Mouse (Mus musculus) adrenal gland, adult (tissue): ENCODE data around the gene Ell2.

ENCODE experiments used
- DNase-seq, 2 experiments: peaks; one replicate each; pipeline ENCODE4 v3.0.0; 2022 to 2023; ENCODE audit warnings: low spot score in 1 of 2; ENCODE audit not compliant: inconsistent age in 2 of 2

The Ell2 gene

GRCm38 (mm10) chr13:75765742-75766141 lies 59.2 kb downstream of the Ell2 start:
- no peak for DNase-seq

DNA sequence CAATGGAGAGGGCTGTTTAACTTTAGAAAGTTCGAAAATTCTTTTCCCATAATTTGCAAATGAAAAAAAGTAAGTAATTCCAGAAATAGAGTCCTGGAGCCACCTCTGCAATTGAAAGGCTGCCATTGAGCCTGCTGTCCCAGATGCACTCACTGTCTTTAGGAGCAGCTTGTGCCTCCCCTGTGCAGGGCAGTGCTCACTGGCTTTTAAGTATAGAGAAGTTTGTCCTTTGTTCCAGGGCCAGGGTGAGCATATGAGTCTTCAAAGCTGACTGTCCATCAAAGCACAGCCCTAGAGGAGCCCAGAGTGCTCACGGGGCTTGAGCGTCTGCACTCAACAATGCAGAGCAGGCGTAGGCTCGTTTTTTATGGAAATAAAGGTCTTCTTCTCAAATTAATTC lies 59.7 kb downstream of the Ell2 start:
- no peak for DNase-seq

DNA sequence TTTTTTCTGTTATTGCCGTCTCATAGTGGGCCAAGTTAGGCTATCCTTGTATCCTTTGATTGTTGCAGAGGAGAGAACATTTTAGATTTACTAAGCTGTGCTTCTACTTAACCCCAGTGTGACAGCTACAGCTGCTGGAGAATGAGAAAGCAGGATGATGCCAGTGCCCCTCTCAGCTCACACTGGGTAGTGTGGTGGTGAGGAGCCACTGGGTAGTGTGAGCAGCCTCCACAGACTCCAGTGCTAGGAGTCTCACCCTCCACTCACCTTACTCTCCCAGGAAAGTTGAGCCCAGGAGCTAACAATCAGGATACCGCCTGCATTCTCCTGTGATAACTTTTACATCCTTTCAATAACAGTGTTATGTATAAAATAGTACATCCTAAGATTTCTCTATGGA lies 60.4 kb downstream of the Ell2 start:
- DNase-seq, result no peak

DNA sequence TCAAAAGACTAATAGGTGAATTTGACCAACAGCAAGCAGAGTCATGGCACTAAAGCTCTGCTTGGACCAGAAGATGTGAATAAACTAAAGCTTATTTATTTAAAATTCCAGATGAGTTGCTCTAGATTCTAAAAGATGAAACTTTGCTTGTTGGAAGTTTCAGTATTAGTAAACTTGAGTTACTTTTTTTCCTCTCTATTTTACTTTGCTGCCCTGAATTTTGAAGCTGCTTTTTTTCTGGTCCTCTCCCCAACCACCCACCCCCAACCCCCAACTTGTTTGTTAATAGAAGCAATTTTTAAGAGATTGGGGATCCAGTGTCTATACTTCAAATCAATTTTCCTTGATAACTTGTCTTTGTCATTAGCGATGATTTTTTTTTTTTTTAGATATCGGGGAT lies 64.2 kb downstream of the Ell2 start:
- no peak for DNase-seq

DNA sequence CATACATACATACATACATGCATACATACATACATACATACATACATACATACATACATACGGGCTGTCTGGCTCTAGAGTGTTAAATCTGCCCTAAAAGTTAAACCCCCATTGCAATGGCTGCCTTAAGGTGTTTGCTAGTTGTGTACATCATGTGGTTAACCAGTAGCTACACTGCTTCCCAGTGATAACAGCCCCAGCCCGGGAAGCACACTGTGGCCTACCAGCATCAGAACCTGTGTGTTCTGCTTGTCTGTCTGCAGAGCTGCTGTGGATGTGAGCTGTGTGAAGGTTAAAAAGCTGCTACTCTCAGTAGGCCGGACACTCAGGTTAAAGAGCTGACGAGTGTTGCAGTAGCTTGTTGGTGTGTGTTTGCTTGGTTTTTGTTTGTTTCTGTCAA lies 64.8 kb downstream of the Ell2 start:
- DNase-seq, result no peak

DNA sequence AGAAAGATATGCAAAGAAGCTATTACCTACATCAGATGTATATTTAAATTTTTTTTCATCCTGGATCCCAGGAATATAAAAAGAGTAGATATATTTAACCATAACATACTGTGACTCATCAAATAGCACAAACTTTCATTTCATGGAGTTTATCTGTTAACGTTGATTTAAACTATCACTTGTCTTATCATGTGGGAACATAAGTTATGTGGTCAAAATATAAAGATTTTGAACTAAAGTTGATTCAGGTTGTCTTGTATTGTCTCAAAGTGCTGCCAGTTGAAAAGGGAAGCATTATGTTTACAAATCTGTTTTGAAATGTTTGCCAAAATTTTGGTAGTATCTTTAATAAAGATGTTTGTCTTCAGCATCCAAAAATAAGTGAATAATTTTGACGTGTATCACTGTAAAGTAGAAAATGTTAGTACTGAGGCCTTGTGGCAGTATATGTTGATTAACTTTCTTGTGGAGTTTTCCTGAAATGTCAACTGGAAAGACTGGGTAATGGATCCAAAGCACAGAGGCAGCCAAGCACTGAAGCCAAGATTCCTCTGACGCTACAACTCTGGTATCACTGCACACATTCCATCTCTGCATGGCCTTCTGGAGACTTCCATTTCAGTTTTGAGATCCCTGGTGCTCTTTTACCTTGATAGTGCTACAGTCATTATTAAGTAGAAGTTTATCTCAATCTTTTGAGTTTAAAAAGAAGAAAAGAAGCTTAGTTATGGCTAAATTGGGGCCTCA lies 65.6 kb downstream of the Ell2 start:
- DNase-seq, result no peak

- DNase-seq, result no peak
Measured at GRCm38 (mm10) chr13:75775961-75776360, 69.4 kb downstream of the Ell2 start.

- peak in 1 of 2 experiments; percentile 51 for DNase-seq
Measured at GRCm38 (mm10) chr13:75776692-75777091, 70.1 kb downstream of the Ell2 start.

- DNase-seq, result no peak
Measured at GRCm38 (mm10) chr13:75778156-75778555, 71.6 kb downstream of the Ell2 start.

- no peak for DNase-seq
Measured at GRCm38 (mm10) chr13:75779169-75779568, 72.6 kb downstream of the Ell2 start.

GRCm38 (mm10) chr13:75780096-75780495 lies 73.5 kb downstream of the Ell2 start:
- no peak for DNase-seq

DNA sequence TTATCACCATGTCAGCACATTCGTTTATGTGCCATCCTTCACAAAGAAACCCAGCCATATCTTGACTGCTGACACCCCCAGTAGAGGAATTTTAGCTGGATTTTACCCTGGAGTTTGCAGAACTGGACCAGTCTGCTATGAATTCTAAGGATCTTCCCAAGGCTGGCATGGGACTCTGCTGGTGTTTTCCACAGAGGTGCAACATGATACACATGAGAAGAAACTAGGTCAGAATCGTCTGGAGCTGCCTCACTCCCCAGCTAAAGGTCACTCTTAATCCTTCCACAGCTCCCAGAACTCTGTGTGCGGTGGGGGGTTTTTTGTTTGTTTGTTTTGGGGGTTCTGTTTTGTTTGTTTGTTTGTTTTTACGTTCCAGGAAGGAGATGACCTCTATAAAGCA lies 79.2 kb downstream of the Ell2 start:
- peak in 1 of 2 experiments; percentile 52 for DNase-seq

- peak in 1 of 2 experiments; percentile 61 for DNase-seq
Measured at GRCm38 (mm10) chr13:75786264-75786663, 79.7 kb downstream of the Ell2 start.

- DNase-seq, result no peak
Measured at GRCm38 (mm10) chr13:75787364-75787763, 80.8 kb downstream of the Ell2 start.

DNA sequence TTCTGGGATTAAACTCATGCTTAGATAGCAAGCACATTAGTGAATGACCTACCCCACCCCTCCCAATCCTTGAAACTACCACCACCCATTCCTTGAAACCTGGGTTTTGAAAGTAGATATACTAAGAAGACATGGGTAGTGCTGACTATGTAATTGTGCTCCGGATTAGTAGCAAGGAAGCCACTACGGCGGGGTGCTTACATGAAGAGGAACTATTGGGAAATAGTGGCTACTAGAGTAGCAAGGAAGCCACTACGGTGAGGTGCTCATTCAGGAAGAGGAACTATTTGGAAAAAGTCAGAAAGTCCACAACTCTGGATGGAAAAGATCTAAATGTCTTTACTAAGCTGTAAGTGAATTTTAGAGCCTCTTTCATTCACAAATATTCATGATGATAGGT lies 81.6 kb downstream of the Ell2 start:
- no peak for DNase-seq

- peak in 1 of 2 experiments; percentile 82 for DNase-seq
Measured at GRCm38 (mm10) chr13:75789061-75789834, 82.7 kb downstream of the Ell2 start.

- DNase-seq, result no peak
Measured at GRCm38 (mm10) chr13:75790550-75791205, 84.1 kb downstream of the Ell2 start.

GRCm38 (mm10) chr13:75793863-75794629 lies 87.5 kb downstream of the Ell2 start:
- peak in 1 of 2 experiments; percentile 20 for DNase-seq

GRCm38 (mm10) chr13:75797369-75798141 lies 91.0 kb downstream of the Ell2 start:
- peak; percentile 94 to 98 for DNase-seq
